Mouse (Mus musculus) small intestine, adult 2 months (tissue): ENCODE results near the gene Gucd1. TPM values are rescaled to one million over a fixed set of nuclear protein-coding genes. Genes with fewer than 3 reads are reported as not detected.

Experiments
- H3K27ac ChIP-seq: fragments of 200-500 bp; 2 replicates; pipeline ENCODE4 v1.5.1; 2012; ENCODE audit warnings: low read depth, low read length, control low read depth, inconsistent platforms; ENCODE audit not compliant: insufficient read depth
- H3K27me3 ChIP-seq: fragments of 200-500 bp; 2 replicates; pipeline ENCODE4 v1.6.1; 2012; ENCODE audit warnings: mild to moderate bottlenecking, moderate library complexity, low read length, inconsistent platforms; ENCODE audit not compliant: control insufficient read depth, insufficient read depth
- H3K36me3 ChIP-seq: fragments of 200-500 bp; 2 replicates; pipeline ENCODE4 v1.6.1; 2012; ENCODE audit warnings: mild to moderate bottlenecking, low read length, control low read depth, inconsistent platforms; ENCODE audit not compliant: control insufficient read depth, insufficient read depth
- H3K4me1 ChIP-seq: fragments of 200-500 bp; 2 replicates; pipeline ENCODE4 v1.6.1; 2012; ENCODE audit warnings: low read length, inconsistent platforms, mixed read lengths; ENCODE audit not compliant: control insufficient read depth, insufficient read depth, insufficient read length
- H3K4me3 ChIP-seq: fragments of 200-500 bp; 2 replicates; pipeline ENCODE4 v1.5.1; 2012; ENCODE audit warnings: low read depth, mild to moderate bottlenecking, control low read depth, inconsistent platforms, low read length, moderate library complexity
- CTCF ChIP-seq: fragments of 200-500 bp; IDR thresholded peaks from 2 replicates; pipeline ENCODE4 v1.5.1; 2012; ENCODE audit warnings: low read depth, mild to moderate bottlenecking, control low read depth, inconsistent platforms, low read length, moderate library complexity, mixed read lengths; ENCODE audit not compliant: insufficient replicate concordance, insufficient read length; ENCODE audit errors: extremely low read depth
- POLR2A ChIP-seq: fragments of 200-500 bp; IDR thresholded peaks from 2 replicates; pipeline ENCODE4 v1.6.1; 2012; ENCODE audit warnings: low read depth, mild to moderate bottlenecking, control low read depth, inconsistent platforms, low read length, moderate library complexity
- WGBS: fragments of 180-500 bp; shearing (Covaris S2); methylation state at CpG from one replicate; pipeline ENCODE4 v1.1.7; 2018; 5-methylcytosine and 5-hydroxymethylcytosine counted together
- polyA plus RNA-seq: library from polyadenylated mRNA; depleted of rRNA; stranded (reverse); fragments of >200 nt; gene quantifications from 2 replicates; pipeline ENCODE4 v1.2.3, GENCODE M21; 2012

Gucd1 gene
- polyA plus RNA-seq, 1 experiment, result 261 TPM

DNA sequence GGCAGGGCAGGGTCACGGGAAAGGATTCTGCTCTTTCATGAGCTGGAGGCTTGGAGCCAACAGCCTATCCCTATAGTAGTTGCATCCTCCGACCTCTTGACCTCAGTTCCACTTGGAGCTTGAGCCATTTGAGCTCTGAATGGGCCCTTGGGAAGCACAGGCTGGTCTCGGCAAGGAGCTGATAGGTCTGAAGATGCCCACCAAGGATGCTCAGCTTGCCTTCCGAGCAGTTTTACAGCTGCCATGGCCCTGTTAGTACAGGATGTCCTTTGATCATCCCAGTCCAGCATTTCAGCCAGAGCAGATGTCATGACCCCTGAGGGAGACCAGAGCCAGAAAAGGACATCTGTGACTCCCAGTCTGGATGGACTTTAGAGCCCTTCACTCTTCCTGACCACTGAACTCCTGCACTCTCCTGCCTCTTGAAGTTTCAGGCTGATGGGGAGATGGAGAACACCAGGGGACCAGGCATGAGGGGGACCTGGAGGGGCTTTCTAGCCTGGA, 189.5 kb downstream of the Gucd1 start:
- no peaks in the 10 kb centered on the region for H3K27me3 ChIP-seq
- WGBS, result 76% methylated on average over 4 of the region's 4 CpGs

DNA sequence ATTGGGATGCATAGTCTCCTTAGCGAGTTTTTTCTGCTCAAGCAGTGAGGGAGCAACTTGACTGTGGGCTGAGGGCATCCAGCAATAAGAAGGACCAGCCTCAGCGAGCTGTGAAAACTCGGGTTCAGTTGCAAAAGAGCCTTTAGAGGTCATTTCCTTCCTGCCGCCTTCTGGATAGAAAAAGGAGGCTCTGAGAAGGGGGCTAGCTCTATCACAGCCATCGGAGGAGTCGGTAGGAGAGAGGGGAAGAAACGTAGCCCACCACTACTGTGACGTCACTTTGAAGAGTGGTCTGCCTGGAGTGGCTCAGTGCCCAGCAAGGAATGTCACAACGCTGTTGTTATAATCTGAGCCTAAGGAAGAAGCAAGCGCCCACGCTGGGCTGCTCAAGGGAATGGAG, 190.7 kb downstream of the Gucd1 start:
- peaks cover 3% of the 10 kb centered on the region; the same call in 1 of the 2 replicates for H3K4me1 ChIP-seq
- no peaks in the 10 kb centered on the region for H3K36me3 ChIP-seq
- WGBS, result 73% methylated on average over 11 of the region's 11 CpGs
- no peak overlapping the region for H3K27ac ChIP-seq
- no peak overlapping the region for H3K4me3 ChIP-seq
- H3K27me3 ChIP-seq, result no peaks in the 10 kb centered on the region
- TF ChIP-seq POLR2A, result no peak
- no peak for TF ChIP-seq CTCF

More for the DNA sequence above, 189.5 kb downstream of the Gucd1 start:
- peaks cover 3% of the 10 kb centered on the region; the same call in 1 of the 2 replicates for H3K4me1 ChIP-seq
- no peak overlapping the region for H3K27ac ChIP-seq
- no peaks in the 10 kb centered on the region for H3K36me3 ChIP-seq
- no peak overlapping the region for H3K4me3 ChIP-seq
- TF ChIP-seq CTCF (no peak), POLR2A (no peak)

DNA sequence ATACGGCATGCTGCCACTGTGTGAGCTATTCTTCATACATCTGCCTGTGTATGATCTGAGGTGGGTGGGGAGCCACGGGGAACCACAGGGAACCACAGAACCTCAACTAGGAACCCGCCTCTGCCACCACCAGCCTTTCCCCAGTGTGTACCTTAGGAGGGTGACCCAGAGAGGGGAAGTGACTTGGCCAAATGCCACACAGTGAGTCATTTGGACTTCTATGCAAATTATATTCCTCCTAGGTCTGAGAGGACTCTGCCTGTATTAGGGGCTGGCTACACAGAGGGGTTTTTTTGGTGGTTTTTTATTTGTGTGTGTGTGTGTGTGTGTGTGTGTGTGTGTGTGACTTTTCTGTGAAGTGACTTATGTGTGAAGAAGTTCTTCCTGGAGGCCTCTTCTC, 191.2 kb downstream of the Gucd1 start:
- Histone ChIP-seq H3K27me3 (no peaks in the 10 kb centered on the region), H3K36me3 (no peaks in the 10 kb centered on the region), H3K27ac (no peak overlapping the region), H3K4me1 (peaks cover 3% of the 10 kb centered on the region; the same call in 1 of the 2 replicates), H3K4me3 (no peak overlapping the region)
- 31% methylated on average over 3 of the region's 3 CpGs for WGBS
- TF ChIP-seq CTCF, result no peak
- TF ChIP-seq POLR2A, result no peak

DNA sequence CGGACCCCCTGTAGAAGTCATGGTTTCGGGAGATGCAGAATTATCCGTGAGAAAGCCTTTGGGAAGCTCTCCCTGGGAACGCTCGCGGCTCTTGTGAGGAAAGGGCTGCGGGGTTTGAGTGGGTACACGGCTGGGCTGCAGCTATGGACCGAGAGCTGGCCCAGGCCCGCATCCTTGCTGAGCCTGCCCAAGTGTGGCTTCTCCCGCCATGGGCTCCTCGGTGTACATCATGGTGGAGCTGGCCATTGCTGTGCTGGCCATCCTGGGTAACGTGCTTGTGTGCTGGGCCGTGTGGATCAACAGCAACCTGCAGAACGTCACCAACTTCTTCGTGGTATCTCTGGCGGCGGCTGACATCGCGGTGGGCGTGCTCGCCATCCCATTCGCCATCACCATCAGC, 192.0 kb downstream of the Gucd1 start:
- H3K27ac ChIP-seq, result no peak overlapping the region
- no peak overlapping the region for H3K4me3 ChIP-seq
- peaks cover 3% of the 10 kb centered on the region; the same call in 1 of the 2 replicates for H3K4me1 ChIP-seq
- no peaks in the 10 kb centered on the region for H3K27me3 ChIP-seq
- H3K36me3 ChIP-seq, result no peaks in the 10 kb centered on the region
- TF ChIP-seq CTCF (no peak), POLR2A (no peak)
- WGBS, result 94% methylated on average over 23 of the region's 23 CpGs

DNA sequence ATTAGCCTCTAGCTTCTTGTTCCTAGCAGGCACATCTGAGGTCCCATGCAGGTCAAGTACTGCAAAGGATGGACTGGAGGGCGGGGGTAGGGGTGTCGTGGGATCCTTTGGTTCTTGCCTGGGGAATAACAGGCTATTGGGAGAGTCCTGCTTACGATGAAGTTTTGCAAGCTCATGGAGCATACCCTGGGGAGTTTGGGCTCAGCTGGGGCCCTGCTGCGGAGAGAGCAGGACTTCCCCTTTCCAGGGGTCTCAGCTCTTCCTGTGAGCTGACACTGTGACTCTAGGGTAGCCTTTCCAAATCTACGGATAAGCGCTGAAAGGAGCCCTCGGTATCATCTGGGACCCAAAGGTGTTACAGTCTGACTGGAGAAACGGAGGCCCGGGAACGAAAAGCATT, 193.4 kb downstream of the Gucd1 start:
- H3K36me3 ChIP-seq, result no peaks in the 10 kb centered on the region
- no peak overlapping the region for H3K4me3 ChIP-seq
- no peaks in the 10 kb centered on the region for H3K27me3 ChIP-seq
- no peak for TF ChIP-seq CTCF
- no peak for TF ChIP-seq POLR2A
- WGBS, result 77% methylated on average over 10 of the region's 10 CpGs
- no peak overlapping the region for H3K27ac ChIP-seq
- peaks cover 3% of the 10 kb centered on the region; the same call in 1 of the 2 replicates for H3K4me1 ChIP-seq

DNA sequence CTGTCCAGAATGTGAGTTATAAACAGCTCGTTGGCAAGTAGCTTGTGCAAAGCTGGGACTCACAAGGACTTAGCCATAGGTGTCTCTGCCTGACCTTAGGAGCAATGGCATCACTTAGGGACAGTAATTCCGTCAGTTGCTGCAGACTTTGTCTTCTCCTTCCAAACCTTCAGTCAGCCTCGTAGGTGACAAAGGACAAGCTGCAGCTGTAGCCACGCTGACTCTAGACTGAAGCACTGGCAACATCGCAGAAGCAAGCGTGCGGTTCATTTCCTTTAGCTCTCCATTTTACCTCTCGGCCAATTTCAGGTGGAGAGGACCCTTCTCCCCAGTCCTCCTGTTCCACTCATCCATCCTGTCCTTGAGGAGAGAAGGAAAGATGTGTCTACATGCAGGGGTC, 193.8 kb downstream of the Gucd1 start:
- H3K27ac ChIP-seq, result no peak overlapping the region
- WGBS, result 81% methylated on average over 8 of the region's 8 CpGs

DNA sequence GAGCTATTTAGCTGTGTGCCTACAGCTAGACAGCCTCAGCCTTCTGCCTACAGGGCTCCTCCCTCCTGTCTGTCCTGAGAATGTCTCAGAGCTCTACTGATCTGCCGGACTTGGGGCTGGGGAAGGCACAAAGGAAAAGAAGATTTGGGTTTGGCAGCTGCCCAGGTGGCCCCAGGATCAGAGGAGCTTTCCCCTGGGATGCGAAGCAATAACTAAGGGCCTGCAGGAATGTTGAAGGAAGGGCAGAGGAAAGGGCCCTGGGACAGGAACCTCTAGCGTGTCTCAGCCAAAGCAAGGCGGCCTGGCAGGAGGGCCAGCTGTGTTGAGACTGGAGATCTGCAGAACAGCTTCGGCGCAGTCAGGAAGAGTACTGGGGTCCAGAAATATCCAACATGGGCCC, 194.8 kb downstream of the Gucd1 start:
- WGBS, result 76% methylated on average over 6 of the region's 6 CpGs
- Histone ChIP-seq H3K4me3 (no peak overlapping the region), H3K27ac (no peak overlapping the region), H3K36me3 (no peaks in the 10 kb centered on the region), H3K4me1 (peaks cover 3% of the 10 kb centered on the region; the same call in 1 of the 2 replicates), H3K27me3 (no peaks in the 10 kb centered on the region)
- TF ChIP-seq POLR2A, result no peak
- TF ChIP-seq CTCF, result no peak

More for the DNA sequence above, 193.8 kb downstream of the Gucd1 start:
- H3K4me1 ChIP-seq, result peaks cover 3% of the 10 kb centered on the region; the same call in 1 of the 2 replicates
- no peaks in the 10 kb centered on the region for H3K36me3 ChIP-seq
- TF ChIP-seq POLR2A (no peak), CTCF (no peak)
- no peaks in the 10 kb centered on the region for H3K27me3 ChIP-seq
- no peak overlapping the region for H3K4me3 ChIP-seq

DNA sequence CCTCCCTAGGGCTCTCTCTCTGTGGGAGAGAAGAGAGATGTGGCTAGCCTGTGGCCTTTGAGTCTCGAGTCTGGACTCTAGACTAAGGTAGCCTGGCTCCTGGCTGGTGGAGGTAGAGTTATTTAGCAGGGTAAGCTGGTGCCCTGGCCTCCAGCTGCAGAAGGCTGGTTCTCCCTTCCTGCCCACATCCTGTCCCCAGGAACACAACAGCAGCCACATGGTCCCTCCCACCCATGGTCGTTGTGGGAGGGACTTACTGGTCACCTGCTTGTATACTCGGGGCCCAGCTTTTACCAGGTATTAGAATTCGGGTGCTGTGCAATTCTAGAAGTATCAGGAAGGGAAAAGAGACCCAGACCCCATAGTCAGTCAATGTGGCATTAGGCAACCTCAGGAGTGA, 197.5 kb downstream of the Gucd1 start:
- Histone ChIP-seq H3K4me3 (no peak overlapping the region), H3K36me3 (no peaks in the 10 kb centered on the region), H3K27ac (no peak overlapping the region), H3K27me3 (0 out of 2 replicates have a peak, but pooled peaks cover 9% of the 10 kb centered on the region), H3K4me1 (peaks cover 8% of the 10 kb centered on the region; the same call in 1 of the 2 replicates)
- no peak for TF ChIP-seq POLR2A
- TF ChIP-seq CTCF, result no peak
- WGBS, result 34% methylated on average over 4 of the region's 4 CpGs
